Mouse (Mus musculus) CH12.LX (cell line): Measurements from ENCODE around the gene Git2. TPM values are rescaled to one million over a fixed set of nuclear protein-coding genes. Genes with fewer than 3 reads are reported as not detected.

Experiments
- DNase-seq: peaks from one replicate; pipeline ENCODE4 v3.0.0-alpha.2; 2013; ENCODE audit errors: extremely low read depth
- H3K27ac ChIP-seq: 2 replicates; pipeline ENCODE4 v1.5.1; 2012; ENCODE audit warnings: low read depth, mild to moderate bottlenecking, control low read depth, moderate library complexity; ENCODE audit not compliant: insufficient read depth
- H3K27me3 ChIP-seq: replicated peaks from 2 replicates; pipeline ENCODE3; 2012; ENCODE audit warnings: inconsistent platforms
- H3K36me3 ChIP-seq, 2 experiments: replicated peaks in 1 of 2; 2 replicates each; pipeline versions ENCODE3 to v1.6.1; 2012; ENCODE audit warnings: inconsistent platforms in 1 of 2, low read length in 1 of 2, mild to moderate bottlenecking in 1 of 2, mixed read lengths in 1 of 2, moderate library complexity in 1 of 2; ENCODE audit not compliant: control insufficient read depth in 1 of 2, insufficient read depth in 1 of 2
- H3K4me1 ChIP-seq, 2 experiments: 2 replicates each; pipeline ENCODE4 v1.6.1; 2012; ENCODE audit warnings: inconsistent platforms in 1 of 2, moderate library complexity in 1 of 2; ENCODE audit not compliant: insufficient read depth in 2 of 2, control insufficient read depth in 1 of 2
- H3K4me2 ChIP-seq: 2 replicates; pipeline ENCODE4 v1.6.1; 2012; ENCODE audit warnings: low read depth, mild to moderate bottlenecking, control low read depth; ENCODE audit not compliant: poor library complexity, insufficient read depth, severe bottlenecking
- H3K4me3 ChIP-seq, 3 experiments: fragments of 150-350 bp in 1 of 3; sonication (generic) in 1 of 3; replicated peaks in 1 of 3; 2 replicates each; pipeline versions ENCODE3 to v1.5.1; 2011 to 2012; ENCODE audit warnings: low read depth in 2 of 3, low read length in 2 of 3, mild to moderate bottlenecking in 2 of 3, moderate library complexity in 2 of 3, control low read depth in 1 of 3, improper control_type of control experiment in 1 of 3, inconsistent platforms in 1 of 3, mixed read lengths in 1 of 3; ENCODE audit not compliant: poor library complexity in 1 of 3
- H3K79me2 ChIP-seq: replicated peaks from 2 replicates; pipeline ENCODE4 v1.6.1; 2012; ENCODE audit warnings: mild to moderate bottlenecking, moderate library complexity; ENCODE audit not compliant: control insufficient read depth, poor library complexity, insufficient read depth, severe bottlenecking; ENCODE audit errors: extremely low read depth
- H3K9ac ChIP-seq: 2 replicates; pipeline ENCODE4 v1.6.1; 2012; ENCODE audit warnings: low read depth, mild to moderate bottlenecking, control low read depth, moderate library complexity; ENCODE audit not compliant: insufficient read depth
- H3K9me3 ChIP-seq: replicated peaks from 2 replicates; pipeline ENCODE3; 2012; ENCODE audit warnings: low read length, inconsistent platforms, mixed read lengths
- BHLHE40 ChIP-seq: IDR thresholded peaks from 2 replicates; pipeline ENCODE4 v1.6.1; 2011; ENCODE audit warnings: mild to moderate bottlenecking, low read depth, low read length, improper control_type of control experiment
- CHD1 ChIP-seq: IDR thresholded peaks from 2 replicates; pipeline ENCODE4 v1.6.1; 2012; ENCODE audit warnings: low read depth, low read length, improper control_type of control experiment, inconsistent platforms
- E2F4 ChIP-seq: IDR thresholded peaks from 2 replicates; pipeline ENCODE4 v1.6.1; 2011; ENCODE audit warnings: low read depth, low read length, improper control_type of control experiment; ENCODE audit not compliant: insufficient replicate concordance
- ELF1 ChIP-seq: IDR thresholded peaks from 2 replicates; pipeline ENCODE4 v1.6.1; 2014; ENCODE audit warnings: low read depth, mild to moderate bottlenecking, inconsistent platforms, low read length, improper control_type of control experiment
- EP300 ChIP-seq: IDR thresholded peaks from 2 replicates; pipeline ENCODE4 v1.6.1; 2011; ENCODE audit warnings: low read length, improper control_type of control experiment
- ETS1 ChIP-seq: conservative IDR thresholded peaks from 2 replicates; pipeline ENCODE4 v1.6.1; 2012; ENCODE audit warnings: low read depth, mild to moderate bottlenecking, inconsistent platforms, low read length, improper control_type of control experiment, moderate library complexity
- GABPA ChIP-seq: IDR thresholded peaks from 2 replicates; pipeline ENCODE4 v1.6.1; 2012; ENCODE audit warnings: low read depth, low read length, improper control_type of control experiment, inconsistent platforms; ENCODE audit not compliant: insufficient replicate concordance
- HCFC1 ChIP-seq: IDR thresholded peaks from 2 replicates; pipeline ENCODE4 v1.6.1; 2012; ENCODE audit warnings: low read depth, mild to moderate bottlenecking, inconsistent platforms, low read length, improper control_type of control experiment
- IRF4 ChIP-seq: IDR thresholded peaks from 2 replicates; pipeline ENCODE4 v1.6.1; 2014; ENCODE audit warnings: low read depth, mild to moderate bottlenecking, inconsistent platforms, low read length, improper control_type of control experiment
- JUN ChIP-seq: IDR thresholded peaks from 2 replicates; pipeline ENCODE4 v1.6.1; 2011; ENCODE audit warnings: low read depth, mild to moderate bottlenecking, low read length, improper control_type of control experiment, moderate library complexity; ENCODE audit not compliant: insufficient read depth
- JUND ChIP-seq: conservative IDR thresholded peaks from 2 replicates; pipeline ENCODE4 v1.6.1; 2011; ENCODE audit warnings: low read depth, low read length, improper control_type of control experiment
- KAT2A ChIP-seq: IDR thresholded peaks from 2 replicates; pipeline ENCODE4 v1.6.1; 2012; ENCODE audit warnings: low read length, improper control_type of control experiment, inconsistent platforms; ENCODE audit not compliant: insufficient replicate concordance
- MAFK ChIP-seq: IDR thresholded peaks from 2 replicates; pipeline ENCODE4 v1.6.1; 2011; ENCODE audit warnings: low read length, improper control_type of control experiment; ENCODE audit not compliant: insufficient replicate concordance
- MAX ChIP-seq: IDR thresholded peaks from 2 replicates; pipeline ENCODE4 v1.6.1; 2011; ENCODE audit warnings: low read length, improper control_type of control experiment
- MAZ ChIP-seq: IDR thresholded peaks from 2 replicates; pipeline ENCODE4 v1.6.1; 2012; ENCODE audit warnings: low read depth, mild to moderate bottlenecking, inconsistent platforms, low read length, improper control_type of control experiment, moderate library complexity
- MEF2A ChIP-seq: IDR thresholded peaks from 2 replicates; pipeline ENCODE4 v1.6.1; 2014; ENCODE audit warnings: low read depth, mild to moderate bottlenecking, inconsistent platforms, low read length, improper control_type of control experiment, borderline replicate concordance
- MXI1 ChIP-seq: IDR thresholded peaks from 2 replicates; pipeline ENCODE4 v1.6.1; 2011; ENCODE audit warnings: mild to moderate bottlenecking, low read depth, low read length, improper control_type of control experiment
- MYC ChIP-seq: IDR thresholded peaks from 2 replicates; pipeline ENCODE4 v1.6.1; 2011; ENCODE audit warnings: low read depth, mild to moderate bottlenecking, improper control_type of control experiment, low read length
- NRF1 ChIP-seq: IDR thresholded peaks from 2 replicates; pipeline ENCODE4 v1.6.1; 2014; ENCODE audit warnings: low read depth, mild to moderate bottlenecking, inconsistent platforms, low read length, improper control_type of control experiment, moderate library complexity
- POLR2AphosphoS2 ChIP-seq: IDR thresholded peaks from 2 replicates; pipeline ENCODE4 v1.6.1; 2011; ENCODE audit warnings: low read depth, low read length, improper control_type of control experiment
- TBP ChIP-seq: conservative IDR thresholded peaks from 2 replicates; pipeline ENCODE4 v1.6.1; 2011; ENCODE audit warnings: low read depth, low read length, improper control_type of control experiment
- TCF12 ChIP-seq: IDR thresholded peaks from 2 replicates; pipeline ENCODE4 v1.6.1; 2014; ENCODE audit warnings: low read depth, mild to moderate bottlenecking, inconsistent platforms, low read length, improper control_type of control experiment
- ZC3H11A ChIP-seq: IDR thresholded peaks from 2 replicates; pipeline ENCODE4 v1.6.1; 2012; ENCODE audit warnings: low read depth, mild to moderate bottlenecking, inconsistent platforms, low read length, improper control_type of control experiment
- ZKSCAN1 ChIP-seq: IDR thresholded peaks from 2 replicates; pipeline ENCODE4 v1.6.1; 2012; ENCODE audit warnings: low read depth, inconsistent platforms, low read length, improper control_type of control experiment, borderline replicate concordance
- dilution Hi-C: fragments of 300-500 bp; cut with MboI; formaldehyde crosslinking; loops from 2 replicates; pipeline ENCODE4 v1.14.3; 2020; ENCODE audit warnings: low sequenced_read_pairs; ENCODE audit not compliant: extremely low pct_unique_long_range_greater_than_20kb, extremely low pct_ligation_motif_present
- in situ Hi-C: fragments of 300-500 bp; cut with MboI; formaldehyde crosslinking; loops from 3 replicates; pipeline ENCODE4 v1.14.3; 2019; ENCODE audit warnings: low sequenced_read_pairs, low pct_ligation_motif_present, low pct_unique_long_range_greater_than_20kb, mixed read lengths
- polyA plus RNA-seq: library from polyadenylated mRNA; unstranded; fragments of >175 nt; gene quantifications from 2 replicates; pipeline ENCODE4 v1.2.1, GENCODE M21; 2012; ENCODE audit warnings: low read depth; ENCODE audit not compliant: insufficient read length
- total RNA-seq, 2 experiments: library from RNA; depleted of rRNA; stranded (reverse); fragments of 300-350 nt in 1 of 2; fragments of >200 nt in 1 of 2; gene quantifications; 2 replicates each; pipeline ENCODE4 v1.2.3; 2012 to 2014

The Git2 gene
- total and polyA plus RNA-seq, 3 experiments = 12.3 to 29.4 (median 22.1) TPM

DNA sequence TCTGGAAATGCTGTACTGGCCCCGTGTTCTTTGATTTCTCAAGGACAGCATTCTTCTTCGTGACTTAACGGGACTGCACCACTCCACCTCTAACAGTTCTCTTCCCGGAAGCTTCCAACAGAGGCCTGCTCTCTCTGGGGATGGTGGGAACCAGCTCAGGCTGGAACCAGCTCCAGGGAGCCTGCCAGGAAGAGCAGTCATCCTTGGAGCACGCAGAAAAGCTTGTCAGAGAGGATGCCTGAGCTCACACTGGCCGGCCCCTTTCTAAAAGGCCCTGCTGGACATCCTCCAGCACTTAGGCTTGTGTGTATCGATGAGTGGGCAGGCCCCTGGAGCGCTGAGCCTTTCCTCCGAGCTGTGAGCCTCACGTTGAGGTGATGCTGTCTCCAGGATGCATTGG lies 47.2 kb downstream of the Git2 start:
- Histone ChIP-seq H3K4me1 (peaks cover 0 to 36% of the 10 kb centered on the region in 2 experiments; a peak in 2 of 4 replicates), H3K27ac (no peak overlapping the region), H3K27me3 (no peaks in the 10 kb centered on the region), H3K36me3 (peaks cover 60 to 86% of the 10 kb centered on the region in 2 experiments), H3K4me2 (no peak overlapping the region), H3K79me2 (no peaks in the 10 kb centered on the region), H3K9ac (no peak overlapping the region), H3K4me3 (no peak overlapping the region), H3K9me3 (peaks cover 8% of the 10 kb centered on the region)
- in situ Hi-C loops = no loop called here
- DNase-seq = no peak
- dilution Hi-C loops = no loop called here
- no peak for TF ChIP-seq MAZ
- TF ChIP-seq GABPA = no peak
- TF ChIP-seq ZKSCAN1 = no peak
- TF ChIP-seq E2F4 = no peak
- no peak for TF ChIP-seq BHLHE40

DNA sequence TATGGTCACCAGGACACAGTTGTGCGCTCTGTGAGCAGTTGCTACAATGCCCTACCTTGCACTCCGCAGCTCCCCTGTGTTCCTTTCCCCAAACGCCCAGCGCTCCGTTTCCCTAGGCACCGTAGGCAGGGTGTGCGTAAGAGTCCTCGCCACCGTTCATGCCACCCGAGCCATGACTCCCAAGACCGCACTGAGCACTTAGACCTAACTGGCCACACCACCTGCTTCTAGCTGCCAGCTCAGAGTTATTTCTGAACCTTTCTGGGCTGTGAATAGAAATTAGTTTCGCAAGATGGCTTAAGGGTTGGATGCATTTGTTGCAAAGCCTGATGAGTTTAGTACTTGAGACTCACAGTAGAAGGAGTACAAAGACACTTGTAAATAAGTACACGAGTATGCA lies 52.5 kb downstream of the Git2 start:
- H3K4me1 ChIP-seq = peaks cover 16 to 26% of the 10 kb centered on the region in 2 experiments
- peak overlapping the region; percentile 57 for H3K27ac ChIP-seq
- peaks cover 55 to 90% of the 10 kb centered on the region in 2 experiments for H3K36me3 ChIP-seq
- dilution Hi-C loops = no loop called here
- 0 out of 2 replicates have a peak overlapping the region, but pooled peaks have one; percentile 14 for H3K9ac ChIP-seq
- DNase-seq = no peak
- in situ Hi-C loops = loop anchor here (5.0 to 25.0 kb wide), 2 partner anchors 89 to 189 kb away; partner anchors contain the start of gene Oasl1
- no peaks in the 10 kb centered on the region for H3K79me2 ChIP-seq
- no peaks in the 10 kb centered on the region for H3K27me3 ChIP-seq
- peak overlapping the region; percentile 30 for H3K4me2 ChIP-seq
- peak overlapping the region in 1 of 3 experiments; percentile 7 for H3K4me3 ChIP-seq
- H3K9me3 ChIP-seq = peaks cover 8% of the 10 kb centered on the region
- TF ChIP-seq NRF1 (no peak), CHD1 (no peak), MEF2A (peak; percentile 65; the same call in 1 of the 2 replicates), ETS1 (no peak), TCF12 (peak; percentile 50; the same call in 1 of the 2 replicates)

GRCm38 (mm10) chr5:114721969-114722368 lies 53.3 kb downstream of the Git2 start:
- Histone ChIP-seq H3K9ac (no peak overlapping the region), H3K79me2 (no peaks in the 10 kb centered on the region), H3K9me3 (peaks cover 8% of the 10 kb centered on the region), H3K4me1 (peaks cover 16 to 26% of the 10 kb centered on the region in 2 experiments), H3K36me3 (peaks cover 57 to 90% of the 10 kb centered on the region in 2 experiments), H3K4me3 (no peak overlapping the region), H3K4me2 (0 out of 2 replicates have a peak overlapping the region, but pooled peaks have one; percentile 30), H3K27ac (peak overlapping the region; percentile 57), H3K27me3 (no peaks in the 10 kb centered on the region)
- in situ Hi-C loops = loop anchor here (5.0 to 25.0 kb wide), 2 partner anchors 90 to 190 kb away; partner anchors contain the start of gene Oasl1
- dilution Hi-C loops = no loop called here
- no peak for DNase-seq
- 0 out of 2 replicates have a peak, but pooled peaks have one; percentile 19 for TF ChIP-seq ELF1
- peak; percentile 78 for TF ChIP-seq IRF4
- TF ChIP-seq MAX = peak; percentile 7; the same call in 1 of the 2 replicates
- TF ChIP-seq MYC = 0 out of 2 replicates have a peak, but pooled peaks have one; percentile 3
- no peak for TF ChIP-seq NRF1
- TF ChIP-seq MAFK = no peak
- 0 out of 2 replicates have a peak, but pooled peaks have one; percentile 4 for TF ChIP-seq BHLHE40
- TF ChIP-seq TCF12 = 0 out of 2 replicates have a peak, but pooled peaks have one; percentile 14
- TF ChIP-seq EP300 = peak; percentile 81
- TF ChIP-seq MXI1 = no peak
- TF ChIP-seq JUND = no peak
- TF ChIP-seq POLR2AphosphoS2 = no peak
- TF ChIP-seq HCFC1 = no peak
- TF ChIP-seq TBP = no peak
- no peak for TF ChIP-seq KAT2A
- no peak for TF ChIP-seq JUN
- no peak for TF ChIP-seq ZC3H11A
